Mouse (Mus musculus) forebrain, embryonic 13.5 days (tissue): Measurements from ENCODE around the gene B4gat1. TPM values are rescaled to one million over a fixed set of nuclear protein-coding genes. Genes with fewer than 3 reads are reported as not detected.

ENCODE experiments used
- polyA plus RNA-seq: library from polyadenylated mRNA; unstranded; fragments of >200 nt; fragmentation: Nextera tagmentation; extraction: Ambion mirVana; gene quantifications from 2 replicates; pipeline ENCODE4 v1.2.1, GENCODE M21; 2015

Gene B4gat1
- polyA plus RNA-seq, 1 experiment from 2014 or later, result 39.4 TPM

Other genes starting within 250 kb of the B4gat1 start
- gene Rbm4, start 244.9 kb upstream of the B4gat1 start, polyA plus RNA-seq, result 103 TPM in 2 replicates
- 43.0 and 47.4 TPM in 2 replicates for gene Gm21992, start 227.2 kb upstream of the B4gat1 start, polyA plus RNA-seq
- 88.3 and 95.3 TPM in 2 replicates for gene Rbm14, start 227.2 kb upstream of the B4gat1 start, polyA plus RNA-seq
- 42.0 and 47.0 TPM in 2 replicates for gene Ccs, start 199.5 kb upstream of the B4gat1 start, polyA plus RNA-seq
- 0.23 and 0.39 TPM in 2 replicates for gene Ccdc87, start 199.5 kb upstream of the B4gat1 start, polyA plus RNA-seq
- gene Ctsf, start 183.7 kb upstream of the B4gat1 start, polyA plus RNA-seq, result 31.3 and 34.5 TPM in 2 replicates
- gene Actn3, start 160.9 kb upstream of the B4gat1 start, polyA plus RNA-seq, result 0.64 and 0.97 TPM in 2 replicates
- gene Zdhhc24, start 160.2 kb upstream of the B4gat1 start, polyA plus RNA-seq, result 17.1 and 20.1 TPM in 2 replicates
- 8.9 and 10.8 TPM in 2 replicates for gene Bbs1, start 132.2 kb upstream of the B4gat1 start, polyA plus RNA-seq
- 118 and 132 TPM in 2 replicates for gene Dpp3, start 110.5 kb upstream of the B4gat1 start, polyA plus RNA-seq
- gene Peli3, start 95.7 kb upstream of the B4gat1 start, polyA plus RNA-seq, result 5.7 TPM in 2 replicates
- 128 and 135 TPM in 2 replicates for gene Mrpl11, start 76.7 kb upstream of the B4gat1 start, polyA plus RNA-seq
- 0.10 and 0.18 TPM in 2 replicates for gene Npas4, start 48.5 kb upstream of the B4gat1 start, polyA plus RNA-seq
- gene Slc29a2, start 15.0 kb upstream of the B4gat1 start, polyA plus RNA-seq, result 6.9 and 8.3 TPM in 2 replicates
- 3.2 and 3.4 TPM in 2 replicates for gene AC124502.3, start 65 bp downstream of the B4gat1 start, polyA plus RNA-seq
- 56.0 and 63.2 TPM in 2 replicates for gene Brms1, start 2.5 kb downstream of the B4gat1 start, polyA plus RNA-seq
- 0.62 and 0.78 TPM in 2 replicates for gene Rin1, start 11.7 kb downstream of the B4gat1 start, polyA plus RNA-seq
- 7.0 and 7.3 TPM in 2 replicates for gene Cd248, start 29.3 kb downstream of the B4gat1 start, polyA plus RNA-seq
- gene Tmem151a, start 46.7 kb downstream of the B4gat1 start, polyA plus RNA-seq, result 2.3 and 2.8 TPM in 2 replicates
- gene Yif1a, start 49.7 kb downstream of the B4gat1 start, polyA plus RNA-seq, result 62.4 and 71.4 TPM in 2 replicates
- 208 and 212 TPM in 2 replicates for gene Cnih2, start 59.7 kb downstream of the B4gat1 start, polyA plus RNA-seq
- 235 and 252 TPM in 2 replicates for gene Rab1b, start 68.2 kb downstream of the B4gat1 start, polyA plus RNA-seq
- gene Klc2, start 79.7 kb downstream of the B4gat1 start, polyA plus RNA-seq, result 41.1 and 43.6 TPM in 2 replicates
- 20.2 and 21.4 TPM in 2 replicates for gene Pacs1, start 234.3 kb downstream of the B4gat1 start, polyA plus RNA-seq